Mouse (Mus musculus): ENCODE data around the gene Gzmg. TPM values are rescaled to one million over a fixed set of nuclear protein-coding genes. Genes with fewer than 3 reads are reported as not detected.

The Gzmg gene
- not detected in 4 replicates for total RNA-seq (2023; ENCODE audit: inconsistent age)

GRCm38 (mm10) chr14:56159479-56159878 lies at the start of gene Gzmg:
TSS of gene Gzmg (minus strand) at chr14:56159579.

GRCm38 (mm10) chr14:56174499-56174898 lies 15.1 kb upstream of the Gzmg start, which contains the start of gene Gzmn:
TSS of gene Gzmn (minus strand) at chr14:56174599.

DNA sequence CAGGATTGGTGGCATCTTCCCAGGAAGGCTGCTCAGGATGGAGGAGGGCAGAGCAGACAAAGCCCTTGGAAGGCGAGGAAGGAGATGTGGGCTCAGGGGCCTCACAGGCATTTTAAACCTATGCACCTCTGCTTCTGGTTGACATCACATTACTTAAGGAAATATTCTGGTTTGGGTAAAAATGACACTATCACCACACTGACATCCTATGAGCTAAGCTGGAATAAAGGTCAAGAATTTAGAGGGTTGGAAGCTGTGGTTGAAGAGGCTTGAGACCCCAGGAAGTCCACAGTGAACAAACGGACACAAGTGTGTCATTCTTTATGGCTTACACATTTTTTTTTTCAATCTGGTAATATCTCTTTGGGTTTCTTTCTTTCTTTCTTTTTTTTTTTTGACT lies 26.9 kb downstream of the Gzmg start, which contains the start of gene Gzmd:
Gene Gzmd (minus strand): TSS at position 101 of the 400 bp plus-strand sequence.

DNA sequence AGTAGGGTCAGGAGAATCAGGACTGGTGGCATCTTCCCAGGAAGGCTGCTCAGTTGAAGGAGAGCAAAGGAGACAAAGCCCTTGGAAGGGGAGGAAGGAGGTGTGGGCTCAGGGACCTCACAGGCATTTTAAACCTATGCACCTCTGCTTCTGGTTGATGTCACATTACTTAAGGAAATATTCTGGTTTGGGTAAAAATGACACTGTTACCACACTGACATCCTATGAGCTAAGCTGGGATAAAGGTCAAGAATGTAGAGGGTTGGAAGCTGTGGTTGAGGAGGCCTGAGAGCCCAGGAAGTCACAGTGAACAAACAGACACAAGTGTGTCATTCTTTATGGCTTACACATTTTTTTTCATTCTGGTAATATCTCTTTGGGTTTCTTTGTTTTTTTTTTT lies 38.9 kb downstream of the Gzmg start, which contains the start of gene Gzme:
Gene Gzme (minus strand): TSS at position 101 of the 400 bp plus-strand sequence.

Other genes starting within 250 kb of the Gzmg start
- 0.66 TPM in 1 of 4 replicates, not detected in the others for gene Cma1, start 214.9 kb downstream of the Gzmg start, total RNA-seq (2023; ENCODE audit: inconsistent age)
- not detected in 4 replicates for gene Cma2, start 208.6 kb downstream of the Gzmg start, total RNA-seq (2023; ENCODE audit: inconsistent age)
- not detected in 4 replicates for gene Mcpt1, start 141.6 kb downstream of the Gzmg start, total RNA-seq (2023; ENCODE audit: inconsistent age)
- gene Mcpt9, start 129.1 kb downstream of the Gzmg start, total RNA-seq (2023; ENCODE audit: inconsistent age) = not detected in 4 replicates
- gene Mcpt2, start 117.5 kb downstream of the Gzmg start, total RNA-seq (2023; ENCODE audit: inconsistent age) = 0.51 TPM in 2 of 4 replicates, not detected in the others
- 0.61 TPM in 1 of 4 replicates, not detected in the others for gene Mcpt4, start 97.3 kb downstream of the Gzmg start, total RNA-seq (2023; ENCODE audit: inconsistent age)
- not detected in 4 replicates for gene Mcpt8, start 74.3 kb downstream of the Gzmg start, total RNA-seq (2023; ENCODE audit: inconsistent age)
- gene Ctsg, start 57.0 kb downstream of the Gzmg start, total RNA-seq (2023; ENCODE audit: inconsistent age) = not detected in 4 replicates
- not detected in 4 replicates for gene Gzme, start 39.0 kb downstream of the Gzmg start, total RNA-seq (2023; ENCODE audit: inconsistent age)
- gene Gzmd, start 27.0 kb downstream of the Gzmg start, total RNA-seq (2023; ENCODE audit: inconsistent age) = not detected in 4 replicates
- not detected in 4 replicates for gene Gzmn, start 15.0 kb upstream of the Gzmg start, total RNA-seq (2023; ENCODE audit: inconsistent age)
- not detected in 4 replicates for gene Gzmf, start 51.8 kb upstream of the Gzmg start, total RNA-seq (2023; ENCODE audit: inconsistent age)
- gene Gzmc, start 75.1 kb upstream of the Gzmg start, total RNA-seq (2023; ENCODE audit: inconsistent age) = not detected in 4 replicates
- gene Gzmb, start 102.7 kb upstream of the Gzmg start, total RNA-seq (2023; ENCODE audit: inconsistent age) = 0.83 to 0.96 TPM (median 0.84 TPM) in 3 of 4 replicates, not detected in the other
- not detected in 4 replicates for gene Atp12a, start 205.5 kb upstream of the Gzmg start, total RNA-seq (2023; ENCODE audit: inconsistent age)
- 0.54 to 1.1 TPM (median 0.96 TPM) in 4 replicates for gene Rnf17, start 243.0 kb upstream of the Gzmg start, total RNA-seq (2023; ENCODE audit: inconsistent age)

All from B cell, adult (primary cell).